Mouse (Mus musculus) left cerebral cortex, adult 18-20 months (tissue): ENCODE measurements around the gene S100a14. TPM values are rescaled to one million over a fixed set of nuclear protein-coding genes. Genes with fewer than 3 reads are reported as not detected.

Source experiments
- total RNA-seq, 2 experiments: library from RNA; stranded (reverse); gene quantifications; 2 replicates each; pipeline ENCODE4 v1.2.3; 2021

Gene S100a14
- total RNA-seq, 2 experiments from 2014 or later = 0.52 to 0.70 TPM

Other genes starting within 250 kb of the S100a14 start
- 10 to 100 TPM; 86.6 to 91.2 TPM for gene Gatad2b, start 233.7 kb upstream of the S100a14 start, total RNA-seq
- gene Slc27a3, start 136.9 kb upstream of the S100a14 start, total RNA-seq = 1 to 10 TPM; 5.9 to 9.3 TPM
- gene Ints3, start 93.2 kb upstream of the S100a14 start, total RNA-seq = 10 to 100 TPM; 63.1 to 66.1 TPM
- gene Npr1, start 61.0 kb upstream of the S100a14 start, total RNA-seq = 1 to 10 TPM; 4.6 to 5.0 TPM
- 10 to 100 TPM; 90.2 to 94.9 TPM for gene Ilf2, start 50.7 kb upstream of the S100a14 start, total RNA-seq
- gene Snapin, start 35.8 kb upstream of the S100a14 start, total RNA-seq = 10 to 100 TPM; 55.5 to 57.0 TPM
- 100 to 1,000 TPM; 165 TPM for gene Chtop, start 17.4 kb upstream of the S100a14 start, total RNA-seq
- gene S100a1, start 12.5 kb upstream of the S100a14 start, total RNA-seq = 100 to 1,000 TPM; 127 to 133 TPM
- 10 to 100 TPM; 19.2 to 20.4 TPM for gene S100a13, start 12.4 kb upstream of the S100a14 start, total RNA-seq
- gene S100a16, start 10.4 kb downstream of the S100a14 start, total RNA-seq = 10 to 100 TPM; 75.6 to 80.4 TPM
- 1 to 10 TPM in 1 of 2 experiments, under 1 TPM in 1; 0.96 to 1.6 TPM for gene S100a3, start 33.7 kb downstream of the S100a14 start, total RNA-seq
- gene S100a2, start 63.4 kb downstream of the S100a14 start, total RNA-seq = not detected
- not detected for gene Gm42674, start 75.0 kb downstream of the S100a14 start, total RNA-seq
- gene S100a4, start 76.9 kb downstream of the S100a14 start, total RNA-seq = 1 to 10 TPM; 2.9 to 4.5 TPM
- gene S100a5, start 81.7 kb downstream of the S100a14 start, total RNA-seq = not detected
- 10 to 100 TPM; 30.8 to 37.4 TPM for gene S100a6, start 86.0 kb downstream of the S100a14 start, total RNA-seq
- gene S100a7a, start 127.2 kb downstream of the S100a14 start, total RNA-seq = 1 to 10 TPM; 1.0 to 1.1 TPM
- gene S100a8, start 142.1 kb downstream of the S100a14 start, total RNA-seq = 1 to 10 TPM in 1 of 2 experiments, not detected in 1; 2.6 TPM
- 1 to 10 TPM in 1 of 2 experiments, not detected in 1; 1.6 TPM for gene S100a9, start 168.9 kb downstream of the S100a14 start, total RNA-seq
- not detected for gene Pglyrp4, start 200.1 kb downstream of the S100a14 start, total RNA-seq